ENCODE assay signal across 26 mouse cellular contexts in the genomic region with DNA sequence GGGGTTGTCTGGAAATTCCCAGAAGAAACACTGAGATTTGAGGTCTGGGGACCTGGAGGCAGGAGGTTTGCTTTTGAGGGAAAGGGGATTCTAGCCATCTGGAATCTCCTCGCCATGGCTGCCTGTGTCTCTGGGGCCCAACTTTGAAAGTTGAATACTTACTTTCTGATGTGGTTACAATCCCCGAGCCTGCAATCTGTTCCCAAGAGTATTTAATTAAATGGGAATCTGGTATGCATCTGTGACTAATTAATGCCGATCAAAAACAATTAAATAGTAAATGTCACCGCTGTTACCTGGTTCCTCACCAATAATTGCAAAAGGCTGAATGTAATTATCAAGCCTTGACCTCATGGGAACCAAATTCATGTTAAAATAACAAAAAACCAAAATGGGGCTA. TPM values are rescaled to one million over a fixed set of nuclear protein-coding genes. Genes with fewer than 3 reads are reported as not detected.
DNase-seq lines count a peak whose midpoint lies in the region; ATAC-seq and TF ChIP-seq lines count a peak whose summit lies in the region.
"Had no signal": no experiment of that assay in that cellular context is flagged by ENCODE, and none has a peak within 500 bp of the region (broad histone marks: within the 10 kb centered on the region; RNA-seq: fewer than 3 reads in every experiment).

No protein-coding gene starts in this region.

- H3K4me1 ChIP-seq in midbrain, postnatal 0 days (ENCODE audit: insufficient read depth, low read length): no peaks in the 10 kb centered on the region
- H3K4me1 ChIP-seq in midbrain, embryonic 15.5 days: peaks cover 5% of the 10 kb centered on the region
- peaks cover 14% of the 10 kb centered on the region for H3K4me1 ChIP-seq in embryonic facial prominence, embryonic 13.5 days
- H3K4me1 ChIP-seq: hindbrain, embryonic 13.5 days; liver, embryonic 12.5 days; neural tube, embryonic 15.5 days had no signal

- H3K9me3 ChIP-seq in midbrain, postnatal 0 days (ENCODE audit: low read length): peaks cover 13% of the 10 kb centered on the region; the same call in 1 of the 2 replicates
- peaks cover 10% of the 10 kb centered on the region; the same call in 1 of the 2 replicates for H3K9me3 ChIP-seq in midbrain, embryonic 15.5 days
- H3K9me3 ChIP-seq in embryonic facial prominence, embryonic 13.5 days: peaks cover 8% of the 10 kb centered on the region; the same call in 1 of the 2 replicates

- no peaks in the 10 kb centered on the region for H3K36me3 ChIP-seq in midbrain, postnatal 0 days (ENCODE audit: insufficient read depth, low read length)
- no peaks in the 10 kb centered on the region for H3K36me3 ChIP-seq in midbrain, embryonic 15.5 days (replicated peaks)
- no peaks in the 10 kb centered on the region for H3K36me3 ChIP-seq in embryonic facial prominence, embryonic 13.5 days
- H3K36me3 ChIP-seq: forebrain, embryonic 10.5 days; hindbrain, embryonic 13.5 days; liver, embryonic 12.5 days; midbrain, embryonic 12.5 days; neural tube, embryonic 15.5 days had no signal

- no peak overlapping the region for H3K4me2 ChIP-seq in midbrain, postnatal 0 days (ENCODE audit: low read depth, low read length, poor library complexity, severe bottlenecking)
- H3K4me2 ChIP-seq in midbrain, embryonic 15.5 days: no peak overlapping the region
- H3K4me2 ChIP-seq in embryonic facial prominence, embryonic 13.5 days: no peak overlapping the region
- H3K4me2 ChIP-seq: heart, embryonic 11.5 days; hindbrain, embryonic 13.5 days; liver, embryonic 12.5 days; midbrain, embryonic 12.5 days; neural tube, embryonic 15.5 days had no signal

- peak; percentile 9 for DNase-seq in embryo, embryonic 10 days (ENCODE audit: low spot score)
- no peak for DNase-seq in embryo, embryonic 9.5 days (ENCODE audit: extremely low spot score)
- DNase-seq in midbrain, postnatal 0 days (ENCODE audit: low spot score): peak; percentile 20
- DNase-seq in layer of hippocampus, adult 9-11 months: no peak
- no peak for DNase-seq in adrenal gland, adult (ENCODE audit: inconsistent age in 2 of 2, low spot score in 1 of 2)
- DNase-seq: adrenal gland, postnatal 25 days; cerebellum, adult 18-20 months; forebrain, postnatal 0 days; gastrocnemius, postnatal 36 days; heart, adult 18-20 months; heart, postnatal 36 days; kidney, postnatal 14 days; lung, postnatal 36 days; right cerebral cortex, postnatal 14 days had no signal

- H3K9ac ChIP-seq in midbrain, postnatal 0 days (replicated peaks; ENCODE audit: low read length, poor library complexity, severe bottlenecking): no peak overlapping the region
- H3K9ac ChIP-seq in midbrain, embryonic 15.5 days: no peak overlapping the region
- H3K9ac ChIP-seq in embryonic facial prominence, embryonic 13.5 days: no peak overlapping the region
- H3K9ac ChIP-seq: forebrain, postnatal 0 days; hindbrain, embryonic 13.5 days; liver, embryonic 12.5 days; liver, postnatal 0 days; midbrain, embryonic 12.5 days; neural tube, embryonic 15.5 days had no signal

- no peak for ATAC-seq in midbrain, postnatal 0 days (ENCODE audit: low FRiP score)
- no peak for ATAC-seq in midbrain, embryonic 15.5 days (replicated peaks)
- no peak for ATAC-seq in embryonic facial prominence, embryonic 13.5 days (ENCODE audit: insufficient number of reproducible peaks, insufficient read depth, low FRiP score, low TSS enrichment, low read depth)
- ATAC-seq: forebrain, postnatal 0 days; intestine, postnatal 0 days; liver, embryonic 12.5 days; liver, postnatal 0 days; Patski had no signal

- no peak overlapping the region for H3K27ac ChIP-seq in midbrain, postnatal 0 days (ENCODE audit: low read depth, low read length)
- no peak overlapping the region for H3K27ac ChIP-seq in midbrain, embryonic 15.5 days
- peak overlapping the region; percentile 48; the same call in 1 of the 2 replicates for H3K27ac ChIP-seq in embryonic facial prominence, embryonic 13.5 days
- H3K27ac ChIP-seq: forebrain, embryonic 10.5 days; hindbrain, embryonic 13.5 days; left cerebral cortex, adult 2 months; liver, embryonic 12.5 days; midbrain, embryonic 12.5 days; neural tube, embryonic 15.5 days had no signal

- H3K27me3 ChIP-seq in midbrain, postnatal 0 days (ENCODE audit: insufficient read depth, low read length): no peaks in the 10 kb centered on the region
- no peaks in the 10 kb centered on the region for H3K27me3 ChIP-seq in midbrain, embryonic 15.5 days (replicated peaks)
- H3K27me3 ChIP-seq in embryonic facial prominence, embryonic 13.5 days: no peaks in the 10 kb centered on the region
- H3K27me3 ChIP-seq: hindbrain, embryonic 13.5 days; midbrain, embryonic 12.5 days; neural tube, embryonic 15.5 days; Patski had no signal

- 78% methylated on average over 4 of the region's 4 CpGs for WGBS in midbrain, postnatal 0 days
- WGBS in midbrain, embryonic 15.5 days: 71% methylated on average over 4 of the region's 4 CpGs
- 23% methylated on average over 4 of the region's 4 CpGs for WGBS in embryonic facial prominence, embryonic 13.5 days

- TF ChIP-seq CTCF in midbrain, postnatal 0 days (IDR thresholded peaks at IDR 0.05): no peak

- no peak overlapping the region for H3K4me3 ChIP-seq in midbrain, postnatal 0 days (ENCODE audit: low read depth, low read length)
- H3K4me3 ChIP-seq in midbrain, embryonic 15.5 days: no peak overlapping the region
- H3K4me3 ChIP-seq in embryonic facial prominence, embryonic 13.5 days: no peak overlapping the region
- H3K4me3 ChIP-seq: forebrain, embryonic 10.5 days; hindbrain, embryonic 13.5 days; left cerebral cortex, adult 2 months; liver, embryonic 12.5 days; midbrain, embryonic 12.5 days; neural tube, embryonic 15.5 days had no signal

RNA-seq across cellular contexts. Expression of a gene that starts 13.7 kb away (rescaled TPM):
- total RNA-seq in midbrain, postnatal 0 days (2014; rRNA removed): 21.9 and 31.0 TPM in 2 replicates
- 377 and 397 TPM in 2 replicates for polyA plus RNA-seq in midbrain, postnatal 0 days (2015; fragmentation: Nextera tagmentation; extraction: Ambion mirVana)
- polyA plus RNA-seq in midbrain, embryonic 15.5 days (2015; fragmentation: Nextera tagmentation; extraction: Ambion mirVana): 323 and 328 TPM in 2 replicates
- 459 and 517 TPM in 2 replicates for polyA plus RNA-seq in embryonic facial prominence, embryonic 13.5 days (2015; fragmentation: Nextera tagmentation; extraction: Ambion mirVana)

RNA-seq across cellular contexts. Expression of a gene that starts 48.1 kb away (rescaled TPM):
- 84.0 and 108 TPM in 2 replicates for total RNA-seq in midbrain, postnatal 0 days (2014; rRNA removed)
- 308 and 309 TPM in 2 replicates for polyA plus RNA-seq in midbrain, postnatal 0 days (2015; fragmentation: Nextera tagmentation; extraction: Ambion mirVana)
- 330 and 331 TPM in 2 replicates for polyA plus RNA-seq in midbrain, embryonic 15.5 days (2015; fragmentation: Nextera tagmentation; extraction: Ambion mirVana)
- polyA plus RNA-seq in embryonic facial prominence, embryonic 13.5 days (2015; fragmentation: Nextera tagmentation; extraction: Ambion mirVana): 396 and 424 TPM in 2 replicates

RNA-seq across cellular contexts. Expression of a gene that starts 51.8 kb away (rescaled TPM):
- total RNA-seq in midbrain, postnatal 0 days (2014; rRNA removed): 60.7 and 62.2 TPM in 2 replicates
- polyA plus RNA-seq in midbrain, postnatal 0 days (2015; fragmentation: Nextera tagmentation; extraction: Ambion mirVana): 53.4 and 55.7 TPM in 2 replicates
- 42.3 and 50.7 TPM in 2 replicates for polyA plus RNA-seq in midbrain, embryonic 15.5 days (2015; fragmentation: Nextera tagmentation; extraction: Ambion mirVana)
- polyA plus RNA-seq in embryonic facial prominence, embryonic 13.5 days (2015; fragmentation: Nextera tagmentation; extraction: Ambion mirVana): 144 and 187 TPM in 2 replicates

Comparison
In these comparisons a context has a peak if more than half of its experiments do, and no peak if none do; other contexts are left out.
1. DNase-seq: peak in embryo, embryonic 10 days (single experiment) and midbrain, postnatal 0 days (single experiment); none in embryo, embryonic 9.5 days (single experiment), layer of hippocampus, adult 9-11 months (single experiment) and adrenal gland, adult (0 of 2).